Mouse (Mus musculus): Measurements from ENCODE around the gene Gm20696. TPM values are rescaled to one million over a fixed set of nuclear protein-coding genes. Genes with fewer than 3 reads are reported as not detected.

Gene Gm20696
- polyA plus RNA-seq, 1 experiment from 2014 or later, result 1.7 TPM

GRCm38 (mm10) chr6:99241625-99242395, 424.8 kb downstream of the Gm20696 start:
- Histone ChIP-seq H3K27ac (replicated peaks) (no peak overlapping the region), H3K4me3 (no peak overlapping the region), H3K27me3 (replicated peaks) (no peaks in the 10 kb centered on the region), H3K4me2 (no peak overlapping the region), H3K4me1 (peaks cover 20% of the 10 kb centered on the region), H3K9me3 (no peaks in the 10 kb centered on the region), H3K36me3 (no peaks in the 10 kb centered on the region), H3K9ac (no peak overlapping the region)
- 90% methylated on average over 10 of the region's 10 CpGs for WGBS
- no peak for ATAC-seq (ENCODE audit: extremely low read depth, insufficient number of reproducible peaks, low FRiP score, low TSS enrichment)

GRCm38 (mm10) chr6:99240764-99241163, 425.8 kb downstream of the Gm20696 start:
- no peak for ATAC-seq (ENCODE audit: extremely low read depth, insufficient number of reproducible peaks, low FRiP score, low TSS enrichment)
- Histone ChIP-seq H3K4me1 (peaks cover 31% of the 10 kb centered on the region), H3K27me3 (replicated peaks) (no peaks in the 10 kb centered on the region), H3K36me3 (no peaks in the 10 kb centered on the region), H3K9me3 (no peaks in the 10 kb centered on the region), H3K9ac (no peak overlapping the region), H3K27ac (replicated peaks) (no peak overlapping the region), H3K4me2 (no peak overlapping the region), H3K4me3 (no peak overlapping the region)

- Histone ChIP-seq H3K4me2 (no peak overlapping the region), H3K4me3 (no peak overlapping the region), H3K27ac (replicated peaks) (no peak overlapping the region), H3K9me3 (no peaks in the 10 kb centered on the region), H3K9ac (no peak overlapping the region), H3K4me1 (peaks cover 44% of the 10 kb centered on the region), H3K36me3 (0 out of 2 replicates have a peak, but pooled peaks cover 4% of the 10 kb centered on the region), H3K27me3 (replicated peaks) (no peaks in the 10 kb centered on the region)
- 47% methylated on average over 8 of the region's 8 CpGs for WGBS
- no peak for ATAC-seq (ENCODE audit: extremely low read depth, insufficient number of reproducible peaks, low FRiP score, low TSS enrichment)
These were observed 431.0 kb downstream of the Gm20696 start for GRCm38 (mm10) chr6:99235588-99235987.

- 87% methylated on average over 10 of the region's 10 CpGs for WGBS
- no peaks in the 10 kb centered on the region for H3K9me3 ChIP-seq
- H3K4me2 ChIP-seq, result no peak overlapping the region
- 0 out of 2 replicates have a peak, but pooled peaks cover 4% of the 10 kb centered on the region for H3K36me3 ChIP-seq
- no peak overlapping the region for H3K9ac ChIP-seq
- no peaks in the 10 kb centered on the region for H3K27me3 ChIP-seq (replicated peaks)
- no peak overlapping the region for H3K27ac ChIP-seq (replicated peaks)
- H3K4me3 ChIP-seq, result no peak overlapping the region
- ATAC-seq (ENCODE audit: extremely low read depth, insufficient number of reproducible peaks, low FRiP score, low TSS enrichment), result no peak
- peaks cover 48% of the 10 kb centered on the region for H3K4me1 ChIP-seq
These were observed 433.2 kb downstream of the Gm20696 start for GRCm38 (mm10) chr6:99233411-99233810.

GRCm38 (mm10) chr6:99228336-99228870, 438.2 kb downstream of the Gm20696 start:
- Histone ChIP-seq H3K27me3 (replicated peaks) (no peaks in the 10 kb centered on the region), H3K4me1 (peaks cover 32% of the 10 kb centered on the region), H3K4me3 (no peak overlapping the region), H3K9me3 (no peaks in the 10 kb centered on the region), H3K4me2 (no peak overlapping the region), H3K36me3 (no peaks in the 10 kb centered on the region), H3K9ac (no peak overlapping the region), H3K27ac (replicated peaks) (no peak overlapping the region)
- ATAC-seq (ENCODE audit: extremely low read depth, insufficient number of reproducible peaks, low FRiP score, low TSS enrichment), result no peak
- WGBS, result 79% methylated on average over 6 of the region's 6 CpGs

GRCm38 (mm10) chr6:99221147-99221546, 445.4 kb downstream of the Gm20696 start:
- Histone ChIP-seq H3K4me3 (no peak overlapping the region), H3K9ac (no peak overlapping the region), H3K27me3 (replicated peaks) (no peaks in the 10 kb centered on the region), H3K4me1 (peaks cover 26% of the 10 kb centered on the region), H3K9me3 (no peaks in the 10 kb centered on the region), H3K27ac (replicated peaks) (0 out of 2 replicates have a peak overlapping the region, but pooled peaks have one; percentile 17), H3K36me3 (no peaks in the 10 kb centered on the region), H3K4me2 (no peak overlapping the region)
- ATAC-seq (ENCODE audit: extremely low read depth, insufficient number of reproducible peaks, low FRiP score, low TSS enrichment), result no peak
- 67% methylated on average over 5 of the region's 5 CpGs for WGBS

GRCm38 (mm10) chr6:99220472-99220871, 446.1 kb downstream of the Gm20696 start:
- H3K4me1 ChIP-seq, result peaks cover 21% of the 10 kb centered on the region
- no peaks in the 10 kb centered on the region for H3K27me3 ChIP-seq (replicated peaks)
- H3K36me3 ChIP-seq, result no peaks in the 10 kb centered on the region
- no peaks in the 10 kb centered on the region for H3K9me3 ChIP-seq
- H3K4me2 ChIP-seq, result no peak overlapping the region
- no peak overlapping the region for H3K4me3 ChIP-seq
- no peak overlapping the region for H3K9ac ChIP-seq
- no peak overlapping the region for H3K27ac ChIP-seq (replicated peaks)
- 93% methylated on average over 3 of the region's 3 CpGs for WGBS
- no peak for ATAC-seq (ENCODE audit: extremely low read depth, insufficient number of reproducible peaks, low FRiP score, low TSS enrichment)

- H3K9ac ChIP-seq, result no peak overlapping the region
- 55% methylated on average over 2 of the region's 2 CpGs for WGBS
These were observed 448.8 kb downstream of the Gm20696 start for GRCm38 (mm10) chr6:99217846-99218245.

GRCm38 (mm10) chr6:99217155-99217554, 449.4 kb downstream of the Gm20696 start:
- no peak overlapping the region for H3K27ac ChIP-seq (replicated peaks)
- no peak overlapping the region for H3K4me3 ChIP-seq
- H3K36me3 ChIP-seq, result peaks cover 9% of the 10 kb centered on the region; the same call in 1 of the 2 replicates
- no peaks in the 10 kb centered on the region for H3K27me3 ChIP-seq (replicated peaks)
- no peaks in the 10 kb centered on the region for H3K9me3 ChIP-seq
- ATAC-seq (ENCODE audit: extremely low read depth, insufficient number of reproducible peaks, low FRiP score, low TSS enrichment), result no peak
- no peak overlapping the region for H3K9ac ChIP-seq
- WGBS, result 81% methylated on average over 7 of the region's 7 CpGs
- no peak overlapping the region for H3K4me2 ChIP-seq
- peaks cover 19% of the 10 kb centered on the region for H3K4me1 ChIP-seq

More at GRCm38 (mm10) chr6:99217846-99218245, 448.8 kb downstream of the Gm20696 start:
- Histone ChIP-seq H3K27ac (replicated peaks) (no peak overlapping the region), H3K27me3 (replicated peaks) (no peaks in the 10 kb centered on the region), H3K36me3 (peaks cover 9% of the 10 kb centered on the region; the same call in 1 of the 2 replicates), H3K4me3 (no peak overlapping the region), H3K4me2 (no peak overlapping the region), H3K9me3 (no peaks in the 10 kb centered on the region), H3K4me1 (peaks cover 19% of the 10 kb centered on the region)
- ATAC-seq (ENCODE audit: extremely low read depth, insufficient number of reproducible peaks, low FRiP score, low TSS enrichment), result no peak

- peaks cover 12% of the 10 kb centered on the region; the same call in 1 of the 2 replicates for H3K36me3 ChIP-seq
- ATAC-seq (ENCODE audit: extremely low read depth, insufficient number of reproducible peaks, low FRiP score, low TSS enrichment), result no peak
- no peaks in the 10 kb centered on the region for H3K9me3 ChIP-seq
- WGBS, result 82% methylated on average over 4 of the region's 4 CpGs
- H3K27me3 ChIP-seq (replicated peaks), result no peaks in the 10 kb centered on the region
- H3K4me1 ChIP-seq, result peaks cover 8% of the 10 kb centered on the region
- no peak overlapping the region for H3K27ac ChIP-seq (replicated peaks)
- no peak overlapping the region for H3K4me3 ChIP-seq
- no peak overlapping the region for H3K4me2 ChIP-seq
- H3K9ac ChIP-seq, result no peak overlapping the region
These were observed 454.1 kb downstream of the Gm20696 start for GRCm38 (mm10) chr6:99212461-99212860.

GRCm38 (mm10) chr6:99211663-99212333, 454.8 kb downstream of the Gm20696 start:
- no peak overlapping the region for H3K4me3 ChIP-seq
- peaks cover 14% of the 10 kb centered on the region for H3K4me1 ChIP-seq
- no peak for ATAC-seq (ENCODE audit: extremely low read depth, insufficient number of reproducible peaks, low FRiP score, low TSS enrichment)
- no peak overlapping the region for H3K4me2 ChIP-seq
- peaks cover 12% of the 10 kb centered on the region; the same call in 1 of the 2 replicates for H3K36me3 ChIP-seq
- H3K27me3 ChIP-seq (replicated peaks), result no peaks in the 10 kb centered on the region
- no peak overlapping the region for H3K9ac ChIP-seq
- H3K27ac ChIP-seq (replicated peaks), result no peak overlapping the region
- H3K9me3 ChIP-seq, result no peaks in the 10 kb centered on the region
- 76% methylated on average over 5 of the region's 5 CpGs for WGBS

Data from heart, embryonic 13.5 days (tissue).